Mouse (Mus musculus) mouse embryonic stem cell (cell line): ENCODE data around the gene Gm49450.
"Not testable (repeated sequence)": the region's sequence is repeated elsewhere in the genome, so short reads cannot be mapped to it uniquely, and the experiment has no call there.

Source experiments
- in situ Hi-C, 2 experiments: fragments of 300-500 bp; cut with MboI; formaldehyde crosslinking; loops; 1 replicate in 1 of 2; 3 replicates in 1 of 2; pipeline ENCODE4 v1.14.3; 2019 to 2020; ENCODE audit warnings: low sequenced_read_pairs in 2 of 2, low pct_unique_long_range_greater_than_20kb in 1 of 2, mixed read lengths in 1 of 2; ENCODE audit not compliant: unreplicated experiment in 1 of 2

Gm49450 gene

GRCm38 (mm10) chr15:98987661-98988181 is 34.4 kb upstream of the Gm49450 start:
- in situ Hi-C loops: no loop called here

- in situ Hi-C loops: no loop called here
These were observed 33.8 kb upstream of the Gm49450 start for GRCm38 (mm10) chr15:98987077-98987630.

DNA sequence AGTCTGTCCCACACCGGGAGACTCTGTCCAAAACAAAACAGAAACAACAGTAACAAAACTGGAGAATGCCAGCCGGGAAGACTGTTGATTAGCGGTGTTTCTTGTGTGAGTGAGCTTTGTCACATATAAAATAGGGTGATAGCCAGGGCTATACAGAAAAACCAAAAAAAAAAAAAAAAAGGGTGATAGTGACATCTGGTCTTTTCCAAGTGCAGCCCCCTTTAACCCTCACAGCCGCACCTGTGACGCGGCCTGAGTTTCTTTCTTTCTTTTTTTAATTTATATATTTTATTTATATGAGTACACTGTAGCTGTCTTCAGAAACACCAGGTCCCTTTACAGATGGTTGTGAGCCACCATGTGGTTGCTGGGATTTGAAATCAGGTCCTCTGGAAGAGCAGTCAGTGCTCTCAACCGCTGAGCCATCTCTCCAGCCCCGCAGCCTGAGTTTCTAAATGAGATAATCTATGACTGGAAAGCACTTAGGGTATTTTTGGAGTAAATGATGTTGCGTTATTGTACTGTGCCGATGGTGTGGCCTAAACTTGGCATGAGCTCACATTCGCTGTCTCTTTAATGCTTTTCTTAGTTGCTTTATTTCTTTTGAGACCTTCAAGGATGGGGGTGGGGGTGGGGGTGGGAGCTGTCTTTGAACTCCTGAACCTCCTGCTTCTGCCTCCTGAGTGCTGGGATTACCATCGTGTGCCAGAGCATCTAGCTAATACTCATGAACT is 32.8 kb upstream of the Gm49450 start:
- in situ Hi-C loops: no loop called here

GRCm38 (mm10) chr15:98985240-98985981 is 32.1 kb upstream of the Gm49450 start:
- in situ Hi-C loops: no loop called here

DNA sequence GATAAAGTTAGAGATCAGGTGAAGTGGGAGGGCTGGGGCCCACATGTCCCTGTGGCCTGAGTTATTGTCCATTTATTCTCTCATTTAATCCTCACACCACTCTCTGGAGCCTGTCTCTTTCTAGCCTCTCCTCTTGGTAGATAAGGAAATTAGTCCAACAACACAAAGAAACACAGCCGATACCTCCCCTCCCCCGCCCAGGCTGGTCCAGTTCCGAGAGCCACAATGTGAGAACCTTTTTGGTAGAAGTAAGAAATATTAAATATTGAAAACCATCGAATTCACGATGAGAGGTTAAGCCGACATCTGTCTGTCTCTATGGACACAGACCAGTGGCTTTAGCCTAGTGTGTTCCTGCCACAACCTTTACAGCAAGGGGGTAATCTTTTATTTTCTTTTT is 31.3 kb upstream of the Gm49450 start:
- in situ Hi-C loops: no loop called here

GRCm38 (mm10) chr15:98983431-98984081 is 30.2 kb upstream of the Gm49450 start:
- in situ Hi-C loops: no loop called here

DNA sequence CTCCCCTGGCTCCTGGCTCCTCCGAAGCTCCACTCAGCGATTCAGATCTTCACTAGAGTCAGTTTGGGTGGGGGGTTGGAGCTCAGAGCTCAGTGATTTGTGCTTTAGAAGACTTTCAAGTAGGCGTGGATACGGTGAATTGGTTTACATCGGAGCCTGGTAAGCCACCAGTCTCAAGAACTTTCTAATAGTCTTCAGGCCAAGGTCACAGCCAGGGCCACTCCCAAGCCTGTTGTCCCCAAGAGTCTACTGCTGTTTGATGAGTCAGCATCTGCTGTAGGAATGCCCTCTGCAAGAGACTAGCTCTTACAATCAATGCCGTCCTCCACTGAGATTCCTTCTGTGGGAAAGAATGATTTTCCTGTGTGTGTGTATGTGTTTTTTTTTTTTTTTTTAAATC is 28.7 kb upstream of the Gm49450 start:
- in situ Hi-C loops: no loop called here

DNA sequence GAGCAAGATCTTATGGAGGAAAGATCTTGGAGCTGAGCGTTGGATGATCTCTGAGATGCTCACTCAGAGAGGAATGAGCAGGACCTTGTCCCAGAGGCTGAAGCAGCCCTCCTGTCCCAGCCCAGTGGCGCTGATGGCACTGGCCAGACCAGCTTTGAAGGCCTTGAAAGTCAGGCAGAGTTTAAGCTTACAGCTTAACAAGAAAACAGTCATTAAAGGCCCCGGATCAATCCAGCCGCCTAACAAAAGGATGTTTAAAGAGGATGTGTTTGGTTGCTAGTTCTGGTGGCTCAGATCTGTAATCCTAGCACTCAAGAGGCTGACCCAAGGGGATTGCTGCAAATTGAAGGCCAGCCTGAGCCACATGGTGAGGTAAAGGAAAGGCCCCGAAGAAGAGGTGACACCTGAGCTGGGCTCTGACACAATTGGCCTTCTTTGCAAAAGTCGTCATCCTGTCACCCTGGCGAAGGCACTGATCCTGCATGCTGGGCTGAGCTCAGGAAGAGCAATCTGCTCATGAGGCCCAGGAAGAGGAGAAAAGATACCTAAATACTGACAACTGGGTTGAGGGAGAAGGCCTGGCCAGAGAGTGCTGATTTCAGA is 26.8 kb upstream of the Gm49450 start:
- in situ Hi-C loops: no loop called here

- in situ Hi-C loops: no loop called here
These were observed 25.2 kb upstream of the Gm49450 start for GRCm38 (mm10) chr15:98978409-98979172.

GRCm38 (mm10) chr15:98977759-98978408 is 24.5 kb upstream of the Gm49450 start:
- in situ Hi-C loops: no loop called here

DNA sequence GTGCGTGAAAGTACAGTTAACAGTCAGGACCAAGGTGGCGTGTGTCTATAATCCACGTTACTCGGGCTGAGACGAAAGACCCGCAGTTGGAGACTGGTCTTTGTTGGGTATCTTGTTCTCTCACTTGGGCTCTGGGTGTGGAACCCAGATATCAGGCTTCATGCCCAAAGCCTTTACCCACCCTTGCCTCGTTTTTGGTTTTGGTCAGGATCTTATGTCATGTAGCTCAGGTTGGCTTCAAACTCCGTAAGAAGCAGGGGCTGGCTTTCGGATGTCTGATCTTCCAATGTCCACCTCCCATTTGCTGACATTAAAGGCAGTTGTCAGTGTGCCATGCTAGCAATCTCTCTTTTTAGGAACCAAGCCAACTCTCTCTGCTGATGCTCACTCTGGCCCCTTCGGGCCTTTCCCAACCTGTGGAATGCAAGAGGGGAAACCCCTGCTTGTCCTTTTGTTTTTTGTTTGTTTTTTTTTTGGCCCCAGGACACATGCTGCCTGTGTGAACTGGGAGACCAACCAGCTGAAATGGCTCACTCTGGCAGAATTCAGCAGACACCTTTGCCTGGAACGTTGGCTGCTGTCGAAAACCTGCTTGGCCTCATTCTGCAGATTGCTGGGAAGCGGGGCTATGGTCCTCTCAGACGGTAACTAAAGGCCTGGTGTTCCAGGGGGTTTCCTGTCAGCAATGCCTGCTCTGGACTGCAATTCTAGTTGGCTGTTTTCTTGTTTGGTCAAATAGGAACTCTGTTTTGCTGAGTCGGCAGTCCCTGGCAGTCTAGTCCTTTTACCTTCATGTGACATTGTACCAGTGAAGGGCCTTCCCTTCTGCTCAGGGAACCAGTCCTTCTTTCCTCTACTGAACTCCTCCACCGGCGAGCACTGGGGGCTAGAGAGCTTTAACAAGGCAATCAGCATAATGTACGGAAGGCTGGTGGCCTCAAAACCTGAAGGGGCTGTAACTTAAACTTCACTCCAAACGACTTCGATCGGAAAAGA is 23.7 kb upstream of the Gm49450 start:
- in situ Hi-C loops: no loop called here

DNA sequence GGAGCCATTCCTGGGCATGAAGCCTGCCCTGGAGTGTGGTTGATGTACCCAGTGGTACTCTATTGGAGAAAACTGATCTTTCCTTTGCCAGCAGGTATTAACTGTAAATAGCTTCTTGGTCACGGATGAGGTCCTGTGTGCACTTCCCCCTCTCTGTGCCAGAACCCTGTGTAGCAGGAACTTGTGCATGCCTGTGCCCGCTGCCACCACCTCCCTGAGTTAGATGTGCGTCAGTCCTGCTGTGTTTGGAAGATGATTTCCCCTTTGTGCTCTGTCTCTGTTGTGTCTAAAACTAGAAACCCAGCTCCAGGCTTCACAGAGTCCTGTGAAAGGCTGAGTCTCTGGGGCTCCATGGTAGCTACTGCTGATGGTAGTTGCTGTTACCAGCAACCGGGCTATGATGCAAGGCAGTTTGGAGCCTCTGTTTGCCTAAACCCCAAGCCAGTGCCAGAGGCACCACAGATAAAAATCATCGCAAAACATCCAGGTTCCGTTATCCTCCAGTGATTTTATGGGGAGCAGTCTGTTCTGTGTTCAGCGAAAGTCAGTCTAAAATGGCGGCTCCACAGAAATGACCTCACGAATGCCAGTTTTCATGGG is 19.8 kb upstream of the Gm49450 start:
- in situ Hi-C loops: no loop called here

- in situ Hi-C loops: not testable (repeated sequence)
These were observed 18.4 kb upstream of the Gm49450 start for GRCm38 (mm10) chr15:98971576-98972320.

DNA sequence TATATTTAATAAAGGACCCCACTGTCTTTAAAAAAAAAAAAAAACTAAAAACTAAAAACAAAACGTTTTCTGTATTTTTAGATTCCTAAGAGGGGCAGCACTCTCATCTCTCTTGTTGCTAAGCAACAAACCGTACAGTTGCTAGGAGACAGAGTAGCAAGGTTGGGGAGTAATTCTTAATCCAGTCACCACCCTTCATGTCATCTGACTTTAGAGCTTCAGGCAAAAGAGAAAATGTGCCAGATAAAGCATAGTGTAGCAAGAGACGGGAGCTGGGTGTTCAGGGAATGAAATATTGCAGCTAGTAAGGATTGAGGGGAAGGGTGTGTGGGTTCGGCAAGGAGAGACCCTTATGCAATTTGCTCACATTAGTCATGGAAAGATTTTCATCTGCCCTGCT is 17.8 kb upstream of the Gm49450 start:
- in situ Hi-C loops: no loop called here

GRCm38 (mm10) chr15:98969372-98970101 is 16.2 kb upstream of the Gm49450 start:
- in situ Hi-C loops: no loop called here
